Mouse (Mus musculus): ENCODE measurements at regions not wholly inside any gene's neighbourhood (a gene's known extent, or its start where the extent isn't known, plus 50 kb on each side); places are given as distances from the start of the nearest gene placed in this dataset.
"Not testable (repeated sequence)": the region's sequence is repeated elsewhere in the genome, so short reads cannot be mapped to it uniquely, and the experiment has no call there.

- Histone ChIP-seq H3K4me1 (ENCODE audit: control insufficient read depth, insufficient read depth, low read length) (no peaks in the 10 kb centered on the region), H3K27ac (ENCODE audit: control insufficient read depth, insufficient read depth, low read depth, low read length, poor library complexity) (no peak overlapping the region), H3K4me3 (replicated peaks; ENCODE audit: control insufficient read depth, low read depth, low read length) (no peak overlapping the region)
- 58% methylated on average over 4 of the region's 4 CpGs for WGBS
- no peak for TF ChIP-seq POLR2A (IDR thresholded peaks at IDR 0.05; ENCODE audit: borderline replicate concordance, control insufficient read depth, low read depth, low read length)
- no peak for TF ChIP-seq CTCF (IDR thresholded peaks at IDR 0.05; ENCODE audit: control insufficient read depth, insufficient read depth, low read length)
Measured at GRCm38 (mm10) chr12:112300125-112300524, 154.1 kb downstream of the Kif26a start.

- Histone ChIP-seq H3K27ac (ENCODE audit: control insufficient read depth, insufficient read depth, low read depth, low read length, poor library complexity) (no peak overlapping the region), H3K4me3 (replicated peaks; ENCODE audit: control insufficient read depth, low read depth, low read length) (no peak overlapping the region), H3K4me1 (ENCODE audit: control insufficient read depth, insufficient read depth, low read length) (no peaks in the 10 kb centered on the region)
- TF ChIP-seq CTCF (IDR thresholded peaks at IDR 0.05; ENCODE audit: control insufficient read depth, insufficient read depth, low read length), result no peak
- TF ChIP-seq POLR2A (IDR thresholded peaks at IDR 0.05; ENCODE audit: borderline replicate concordance, control insufficient read depth, low read depth, low read length), result no peak
- WGBS, result 40% methylated on average over 13 of the region's 13 CpGs
Measured at GRCm38 (mm10) chr12:112301411-112301891, 155.4 kb downstream of the Kif26a start.

GRCm38 (mm10) chr12:112301929-112302328, 155.9 kb downstream of the Kif26a start:
- H3K4me1 ChIP-seq (ENCODE audit: control insufficient read depth, insufficient read depth, low read length), result no peaks in the 10 kb centered on the region
- 70% methylated on average over 8 of the region's 8 CpGs for WGBS
- no peak overlapping the region for H3K27ac ChIP-seq (ENCODE audit: control insufficient read depth, insufficient read depth, low read depth, low read length, poor library complexity)
- H3K4me3 ChIP-seq (replicated peaks; ENCODE audit: control insufficient read depth, low read depth, low read length), result no peak overlapping the region
- TF ChIP-seq POLR2A (IDR thresholded peaks at IDR 0.05; ENCODE audit: borderline replicate concordance, control insufficient read depth, low read depth, low read length) (no peak), CTCF (IDR thresholded peaks at IDR 0.05; ENCODE audit: control insufficient read depth, insufficient read depth, low read length) (no peak)

- no peaks in the 10 kb centered on the region for H3K4me1 ChIP-seq (ENCODE audit: control insufficient read depth, insufficient read depth, low read length)
- 57% methylated on average over 7 of the region's 7 CpGs for WGBS
- TF ChIP-seq POLR2A (IDR thresholded peaks at IDR 0.05; ENCODE audit: borderline replicate concordance, control insufficient read depth, low read depth, low read length) (no peak), CTCF (IDR thresholded peaks at IDR 0.05; ENCODE audit: control insufficient read depth, insufficient read depth, low read length) (no peak)
Measured at GRCm38 (mm10) chr12:112306208-112306607, 160.2 kb downstream of the Kif26a start.

GRCm38 (mm10) chr12:112308016-112308415, 162.0 kb downstream of the Kif26a start:
- Histone ChIP-seq H3K4me1 (ENCODE audit: control insufficient read depth, insufficient read depth, low read length) (no peaks in the 10 kb centered on the region), H3K27ac (ENCODE audit: control insufficient read depth, insufficient read depth, low read depth, low read length, poor library complexity) (no peak overlapping the region), H3K4me3 (replicated peaks; ENCODE audit: control insufficient read depth, low read depth, low read length) (no peak overlapping the region)
- TF ChIP-seq POLR2A (IDR thresholded peaks at IDR 0.05; ENCODE audit: borderline replicate concordance, control insufficient read depth, low read depth, low read length) (no peak), CTCF (IDR thresholded peaks at IDR 0.05; ENCODE audit: control insufficient read depth, insufficient read depth, low read length) (no peak)

More at GRCm38 (mm10) chr12:112306208-112306607, 160.2 kb downstream of the Kif26a start:
- no peak overlapping the region for H3K4me3 ChIP-seq (replicated peaks; ENCODE audit: control insufficient read depth, low read depth, low read length)
- no peak overlapping the region for H3K27ac ChIP-seq (ENCODE audit: control insufficient read depth, insufficient read depth, low read depth, low read length, poor library complexity)

- not testable (repeated sequence) for H3K27ac ChIP-seq (ENCODE audit: control insufficient read depth, insufficient read depth, low read depth, low read length, poor library complexity); H3K4me1 ChIP-seq (ENCODE audit: control insufficient read depth, insufficient read depth, low read length); H3K4me3 ChIP-seq (replicated peaks; ENCODE audit: control insufficient read depth, low read depth, low read length)
- WGBS, result 79% methylated on average over 13 of the region's 13 CpGs
Measured at GRCm38 (mm10) chr12:112309096-112309495, 163.1 kb downstream of the Kif26a start.

- Histone ChIP-seq H3K4me1 (ENCODE audit: control insufficient read depth, insufficient read depth, low read length) (no peaks in the 10 kb centered on the region), H3K4me3 (replicated peaks; ENCODE audit: control insufficient read depth, low read depth, low read length) (no peak overlapping the region), H3K27ac (ENCODE audit: control insufficient read depth, insufficient read depth, low read depth, low read length, poor library complexity) (no peak overlapping the region)
- peak; percentile 30; the same call in 1 of the 2 replicates for TF ChIP-seq CTCF (IDR thresholded peaks at IDR 0.05; ENCODE audit: control insufficient read depth, insufficient read depth, low read length)
- TF ChIP-seq POLR2A (IDR thresholded peaks at IDR 0.05; ENCODE audit: borderline replicate concordance, control insufficient read depth, low read depth, low read length), result no peak
- WGBS, result 88% methylated on average over 10 of the region's 10 CpGs
Measured at GRCm38 (mm10) chr12:112309781-112310180, 163.8 kb downstream of the Kif26a start.

GRCm38 (mm10) chr12:112310661-112311060, 164.7 kb downstream of the Kif26a start:
- no peak overlapping the region for H3K4me3 ChIP-seq (replicated peaks; ENCODE audit: control insufficient read depth, low read depth, low read length)
- no peak overlapping the region for H3K27ac ChIP-seq (ENCODE audit: control insufficient read depth, insufficient read depth, low read depth, low read length, poor library complexity)
- H3K4me1 ChIP-seq (ENCODE audit: control insufficient read depth, insufficient read depth, low read length), result no peaks in the 10 kb centered on the region
- TF ChIP-seq POLR2A (IDR thresholded peaks at IDR 0.05; ENCODE audit: borderline replicate concordance, control insufficient read depth, low read depth, low read length), result no peak
- no peak for TF ChIP-seq CTCF (IDR thresholded peaks at IDR 0.05; ENCODE audit: control insufficient read depth, insufficient read depth, low read length)
- 87% methylated on average over 10 of the region's 10 CpGs for WGBS

- WGBS, result 78% methylated on average over 5 of the region's 5 CpGs
- Histone ChIP-seq H3K4me1 (ENCODE audit: control insufficient read depth, insufficient read depth, low read length) (no peaks in the 10 kb centered on the region), H3K4me3 (replicated peaks; ENCODE audit: control insufficient read depth, low read depth, low read length) (no peak overlapping the region), H3K27ac (ENCODE audit: control insufficient read depth, insufficient read depth, low read depth, low read length, poor library complexity) (no peak overlapping the region)
- TF ChIP-seq CTCF (IDR thresholded peaks at IDR 0.05; ENCODE audit: control insufficient read depth, insufficient read depth, low read length) (no peak), POLR2A (IDR thresholded peaks at IDR 0.05; ENCODE audit: borderline replicate concordance, control insufficient read depth, low read depth, low read length) (no peak)
Measured at GRCm38 (mm10) chr12:112314781-112315180, 168.8 kb downstream of the Kif26a start.
